Mouse (Mus musculus): ENCODE measurements around the gene Tfip11. TPM values are rescaled to one million over a fixed set of nuclear protein-coding genes. Genes with fewer than 3 reads are reported as not detected.

Tfip11 gene
- polyA plus RNA-seq, 1 experiment from 2014 or later = 37.2 TPM

DNA sequence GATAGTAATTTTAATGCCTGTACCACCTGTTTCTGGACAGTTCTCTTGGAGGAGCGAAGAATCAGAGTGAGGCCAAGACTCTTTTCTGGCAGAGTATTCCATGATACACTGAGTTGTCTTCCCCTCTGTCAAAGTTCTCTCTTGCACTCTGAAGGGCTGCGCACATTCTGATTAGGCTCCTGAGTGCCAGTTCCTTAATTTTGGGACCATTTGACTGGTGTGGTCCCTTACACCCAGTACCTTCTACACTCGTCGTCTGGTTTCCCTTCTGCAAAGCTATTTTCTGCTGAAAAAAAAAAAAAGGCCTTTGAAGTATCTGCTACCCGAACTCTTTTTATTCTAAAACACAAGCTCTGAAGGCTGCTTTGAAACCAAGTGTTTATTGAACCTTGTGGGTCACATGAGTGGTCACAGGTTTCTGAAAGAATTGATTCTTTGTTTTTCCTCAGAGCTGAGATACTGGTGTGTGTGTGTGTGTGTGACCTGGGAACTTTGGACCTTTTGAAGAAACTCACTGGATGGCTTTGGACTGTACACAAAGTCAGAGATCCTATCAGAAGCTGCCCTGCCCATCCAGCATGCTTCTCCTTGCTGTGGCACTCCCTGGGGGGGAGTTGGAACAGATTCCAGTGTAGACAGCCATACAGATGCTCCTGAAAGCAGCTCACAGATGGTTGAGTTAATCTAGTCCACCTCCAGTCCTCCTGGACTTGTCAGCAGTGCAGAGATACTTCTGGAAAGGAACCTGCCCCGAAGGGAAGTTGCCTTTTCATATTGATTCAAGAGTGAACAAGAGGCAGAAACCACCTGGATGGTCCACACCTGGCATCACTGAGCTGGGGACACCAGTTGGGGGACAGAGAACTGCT lies 18.2 kb downstream of the Tfip11 start:
- H3K36me3 ChIP-seq (ENCODE audit: control insufficient read depth, insufficient read depth, low read length) = peaks cover 3% of the 10 kb centered on the region; the same call in 1 of the 2 replicates
- H3K4me1 ChIP-seq (ENCODE audit: control insufficient read depth, insufficient read depth, low read length) = peaks cover 38% of the 10 kb centered on the region
- no peak overlapping the region for H3K9ac ChIP-seq (ENCODE audit: low read depth, low read length)
- H3K4me2 ChIP-seq (ENCODE audit: low read length) = no peak overlapping the region; the same call in 1 of the 2 replicates
- 80% methylated on average over 6 of the region's 6 CpGs for WGBS
- H3K4me3 ChIP-seq (ENCODE audit: low read depth, low read length) = no peak overlapping the region
- no peaks in the 10 kb centered on the region for H3K27me3 ChIP-seq (ENCODE audit: control insufficient read depth, insufficient read depth, low read depth, low read length)
- H3K9me3 ChIP-seq (replicated peaks; ENCODE audit: control insufficient read depth, low read length, poor library complexity, severe bottlenecking) = no peaks in the 10 kb centered on the region
- no peak overlapping the region for H3K27ac ChIP-seq (ENCODE audit: low read length)
- no peak for ATAC-seq

DNA sequence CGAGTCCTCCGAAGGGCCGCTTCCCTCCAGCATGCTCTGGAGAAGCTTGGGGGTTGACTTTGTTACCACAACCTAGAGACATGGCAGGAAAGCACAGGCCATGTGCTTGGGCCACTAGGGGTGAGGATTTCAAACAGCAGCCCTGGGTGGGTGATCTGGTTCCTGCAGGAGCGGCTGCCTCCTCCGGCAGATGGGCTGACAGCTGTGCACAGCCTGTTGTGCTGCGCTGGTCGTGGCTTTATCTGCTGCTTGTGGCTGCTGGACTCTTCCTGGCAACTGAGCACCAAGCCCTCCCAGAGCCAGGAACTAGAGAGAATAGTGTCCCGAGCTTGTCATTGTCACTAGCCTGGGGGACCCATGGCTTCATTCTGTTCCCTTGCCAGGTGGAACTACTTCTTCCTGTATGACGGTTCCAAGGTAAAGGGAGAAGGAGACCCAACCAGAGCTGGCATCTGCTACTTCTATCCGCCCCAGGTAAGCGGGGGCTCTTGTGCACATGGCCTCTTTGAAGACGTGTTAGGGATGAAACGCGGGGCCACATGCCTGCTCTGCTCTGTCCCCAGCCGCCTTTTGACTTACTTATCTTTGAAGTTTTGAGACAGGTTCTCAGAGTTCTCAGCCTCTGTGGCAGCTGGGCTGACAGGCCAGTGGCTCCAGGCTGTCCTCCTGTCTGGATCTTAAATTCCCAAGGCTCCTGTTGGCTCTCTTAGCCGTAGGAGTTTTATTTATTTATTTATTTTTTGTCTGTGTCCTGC lies 20.2 kb downstream of the Tfip11 start:
- Histone ChIP-seq H3K36me3 (ENCODE audit: control insufficient read depth, insufficient read depth, low read length) (peaks cover 12% of the 10 kb centered on the region), H3K4me1 (ENCODE audit: control insufficient read depth, insufficient read depth, low read length) (peaks cover 38% of the 10 kb centered on the region), H3K4me3 (ENCODE audit: low read depth, low read length) (no peak overlapping the region), H3K27ac (ENCODE audit: low read length) (no peak overlapping the region), H3K9ac (ENCODE audit: low read depth, low read length) (peak overlapping the region; percentile 25; the same call in 1 of the 2 replicates), H3K27me3 (ENCODE audit: control insufficient read depth, insufficient read depth, low read depth, low read length) (no peaks in the 10 kb centered on the region), H3K4me2 (ENCODE audit: low read length) (peak overlapping the region; percentile 14; the same call in 1 of the 2 replicates), H3K9me3 (replicated peaks; ENCODE audit: control insufficient read depth, low read length, poor library complexity, severe bottlenecking) (no peaks in the 10 kb centered on the region)
- WGBS = 86% methylated on average over 16 of the region's 16 CpGs
- no peak for ATAC-seq

DNA sequence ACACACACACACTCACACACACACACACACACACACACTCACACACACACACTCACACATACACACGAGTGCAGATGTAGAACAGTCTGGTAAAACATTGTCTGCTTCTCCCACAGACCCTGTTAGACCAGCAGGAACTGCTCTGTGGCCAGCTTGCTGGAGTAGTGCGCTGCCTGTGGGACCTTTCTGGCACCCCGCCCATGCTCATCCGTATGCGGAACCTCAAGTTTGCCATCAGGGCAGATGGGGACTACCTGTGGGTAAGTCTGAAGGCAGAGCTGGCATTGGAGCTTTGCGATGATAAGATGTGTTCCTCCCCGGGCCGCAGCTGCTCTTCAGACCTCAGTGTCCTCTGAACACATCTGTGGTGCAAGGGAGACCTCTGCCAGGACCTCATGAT lies 23.0 kb downstream of the Tfip11 start:
- H3K4me2 ChIP-seq (ENCODE audit: low read length) = no peak overlapping the region
- H3K9ac ChIP-seq (ENCODE audit: low read depth, low read length) = no peak overlapping the region
- no peaks in the 10 kb centered on the region for H3K27me3 ChIP-seq (ENCODE audit: control insufficient read depth, insufficient read depth, low read depth, low read length)
- peaks cover 20% of the 10 kb centered on the region for H3K4me1 ChIP-seq (ENCODE audit: control insufficient read depth, insufficient read depth, low read length)
- H3K36me3 ChIP-seq (ENCODE audit: control insufficient read depth, insufficient read depth, low read length) = peaks cover 16% of the 10 kb centered on the region
- WGBS = 87% methylated on average over 8 of the region's 8 CpGs
- H3K4me3 ChIP-seq (ENCODE audit: low read depth, low read length) = no peak overlapping the region
- no peak overlapping the region for H3K27ac ChIP-seq (ENCODE audit: low read length)
- no peaks in the 10 kb centered on the region for H3K9me3 ChIP-seq (replicated peaks; ENCODE audit: control insufficient read depth, low read length, poor library complexity, severe bottlenecking)
- ATAC-seq = no peak

DNA sequence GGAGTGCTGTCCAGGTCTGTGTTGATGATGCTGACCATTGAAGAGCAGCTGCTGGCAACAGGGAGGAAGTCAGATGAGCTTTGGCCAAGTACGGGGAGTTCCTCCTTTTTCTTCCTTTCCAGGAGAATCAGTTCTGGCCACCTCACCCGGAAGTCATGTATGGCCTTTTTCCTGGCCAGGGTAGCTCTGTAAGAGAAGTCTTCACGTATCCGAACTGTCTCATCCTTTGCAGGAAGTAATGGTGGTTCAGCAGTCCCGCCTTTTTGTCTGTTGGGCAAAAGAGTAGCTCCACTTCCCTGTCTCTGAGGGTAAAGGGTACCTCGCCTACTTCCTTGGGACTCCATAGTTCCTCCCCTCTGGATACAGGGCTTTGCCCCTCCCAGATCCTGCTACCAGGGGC lies 29.3 kb downstream of the Tfip11 start:
- ATAC-seq = no peak
- Histone ChIP-seq H3K4me3 (ENCODE audit: low read depth, low read length) (no peak overlapping the region), H3K4me1 (ENCODE audit: control insufficient read depth, insufficient read depth, low read length) (no peaks in the 10 kb centered on the region), H3K9me3 (replicated peaks; ENCODE audit: control insufficient read depth, low read length, poor library complexity, severe bottlenecking) (no peaks in the 10 kb centered on the region), H3K9ac (ENCODE audit: low read depth, low read length) (no peak overlapping the region), H3K4me2 (ENCODE audit: low read length) (no peak overlapping the region), H3K36me3 (ENCODE audit: control insufficient read depth, insufficient read depth, low read length) (peaks cover 20% of the 10 kb centered on the region), H3K27ac (ENCODE audit: low read length) (no peak overlapping the region), H3K27me3 (ENCODE audit: control insufficient read depth, insufficient read depth, low read depth, low read length) (no peaks in the 10 kb centered on the region)
- 93% methylated on average over 6 of the region's 6 CpGs for WGBS

DNA sequence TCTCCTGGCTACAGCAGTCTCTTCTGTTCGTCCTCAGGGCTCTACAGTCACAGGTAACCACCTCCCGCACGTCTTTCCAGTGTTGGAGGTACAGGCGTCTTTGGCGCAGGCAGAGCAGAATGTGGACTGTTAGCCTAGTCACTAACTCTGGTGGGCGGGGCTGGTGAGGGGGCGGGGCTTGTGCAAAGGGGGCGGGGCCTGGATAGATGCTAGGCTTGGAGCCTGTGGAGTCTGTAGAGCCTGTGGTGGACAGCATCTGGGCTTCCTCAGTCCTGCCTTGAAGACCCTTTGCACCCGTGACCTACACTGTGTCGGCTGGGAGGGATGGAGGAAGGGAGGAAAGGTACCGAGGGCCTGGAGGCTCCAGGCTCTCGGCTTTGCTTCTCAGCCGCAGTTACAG lies 29.8 kb downstream of the Tfip11 start, which contains the start of gene Gm6583:
Gene Gm6583 (minus strand): TSS at position 124 of the 400 bp plus-strand sequence.
- H3K4me3 ChIP-seq (ENCODE audit: low read depth, low read length) = no peak within 1 kb of the TSS
- no peak within 1 kb of the TSS for H3K9ac ChIP-seq (ENCODE audit: low read depth, low read length)
- no peak for ATAC-seq
- no peaks in the 10 kb centered on the region for H3K9me3 ChIP-seq (replicated peaks; ENCODE audit: control insufficient read depth, low read length, poor library complexity, severe bottlenecking)
- no peaks in the 10 kb centered on the region for H3K27me3 ChIP-seq (ENCODE audit: control insufficient read depth, insufficient read depth, low read depth, low read length)
- H3K4me2 ChIP-seq (ENCODE audit: low read length) = no peak within 1 kb of the TSS
- no peak within 1 kb of the TSS for H3K27ac ChIP-seq (ENCODE audit: low read length)
- H3K36me3 ChIP-seq (ENCODE audit: control insufficient read depth, insufficient read depth, low read length) = peaks cover 20% of the 10 kb centered on the region
- whole genome bisulfite sequencing = 68% methylated on average over 13 of the region's 13 CpGs
- no peaks in the 10 kb centered on the region for H3K4me1 ChIP-seq (ENCODE audit: control insufficient read depth, insufficient read depth, low read length)

DNA sequence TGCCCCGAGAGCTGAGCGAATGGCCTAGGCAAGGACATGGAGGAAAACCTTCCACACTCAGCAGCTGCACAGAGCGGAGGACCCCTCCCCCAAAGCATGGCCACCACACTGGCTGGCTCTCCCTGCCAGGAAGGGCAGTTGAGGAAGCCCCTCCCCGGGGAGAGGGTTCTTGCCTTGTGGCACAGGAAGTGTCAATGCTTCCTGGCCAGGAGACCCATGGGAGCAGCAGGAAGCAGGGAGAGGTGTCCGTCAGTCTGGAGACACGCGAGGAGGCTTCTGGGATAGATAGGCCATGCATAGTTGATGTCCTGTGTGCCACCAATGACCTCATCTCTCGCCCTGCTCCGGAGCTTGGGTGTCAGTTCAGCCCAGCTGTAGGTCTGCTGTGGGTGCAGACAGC lies 30.2 kb downstream of the Tfip11 start:
- Histone ChIP-seq H3K9ac (ENCODE audit: low read depth, low read length) (no peak overlapping the region), H3K4me1 (ENCODE audit: control insufficient read depth, insufficient read depth, low read length) (no peaks in the 10 kb centered on the region), H3K4me2 (ENCODE audit: low read length) (no peak overlapping the region), H3K36me3 (ENCODE audit: control insufficient read depth, insufficient read depth, low read length) (peaks cover 20% of the 10 kb centered on the region), H3K4me3 (ENCODE audit: low read depth, low read length) (no peak overlapping the region), H3K27me3 (ENCODE audit: control insufficient read depth, insufficient read depth, low read depth, low read length) (no peaks in the 10 kb centered on the region), H3K9me3 (replicated peaks; ENCODE audit: control insufficient read depth, low read length, poor library complexity, severe bottlenecking) (no peaks in the 10 kb centered on the region), H3K27ac (ENCODE audit: low read length) (no peak overlapping the region)
- no peak for ATAC-seq
- 92% methylated on average over 9 of the region's 9 CpGs for WGBS

DNA sequence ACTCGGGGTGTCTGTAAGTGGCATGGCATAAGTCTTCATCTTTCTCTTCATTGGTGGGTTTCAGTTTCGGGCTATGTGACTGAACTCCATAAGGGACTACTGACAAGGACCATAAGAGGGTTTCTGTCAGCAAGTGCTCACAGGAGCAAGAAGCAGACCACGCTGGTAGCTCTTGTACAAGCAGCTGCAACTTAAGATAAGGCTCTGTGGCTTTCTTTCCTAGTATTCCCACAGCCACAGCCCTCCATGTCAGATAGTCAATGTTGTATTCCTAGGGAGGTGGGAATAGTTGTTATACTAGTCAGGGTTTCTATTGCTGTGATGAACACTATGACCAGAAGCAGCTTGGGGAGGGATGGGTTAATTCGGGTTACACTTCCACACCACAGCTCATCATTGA lies 33.4 kb downstream of the Tfip11 start:
- no peak overlapping the region for H3K4me2 ChIP-seq (ENCODE audit: low read length)
- no peak overlapping the region for H3K4me3 ChIP-seq (ENCODE audit: low read depth, low read length)
- H3K36me3 ChIP-seq (ENCODE audit: control insufficient read depth, insufficient read depth, low read length) = peaks cover 17% of the 10 kb centered on the region; the same call in 1 of the 2 replicates
- no peaks in the 10 kb centered on the region for H3K27me3 ChIP-seq (ENCODE audit: control insufficient read depth, insufficient read depth, low read depth, low read length)
- H3K27ac ChIP-seq (ENCODE audit: low read length) = no peak overlapping the region
- H3K4me1 ChIP-seq (ENCODE audit: control insufficient read depth, insufficient read depth, low read length) = no peaks in the 10 kb centered on the region
- 91% methylated on average over 4 of the region's 4 CpGs for WGBS
- no peaks in the 10 kb centered on the region for H3K9me3 ChIP-seq (replicated peaks; ENCODE audit: control insufficient read depth, low read length, poor library complexity, severe bottlenecking)
- no peak for ATAC-seq
- no peak overlapping the region for H3K9ac ChIP-seq (ENCODE audit: low read depth, low read length)

DNA sequence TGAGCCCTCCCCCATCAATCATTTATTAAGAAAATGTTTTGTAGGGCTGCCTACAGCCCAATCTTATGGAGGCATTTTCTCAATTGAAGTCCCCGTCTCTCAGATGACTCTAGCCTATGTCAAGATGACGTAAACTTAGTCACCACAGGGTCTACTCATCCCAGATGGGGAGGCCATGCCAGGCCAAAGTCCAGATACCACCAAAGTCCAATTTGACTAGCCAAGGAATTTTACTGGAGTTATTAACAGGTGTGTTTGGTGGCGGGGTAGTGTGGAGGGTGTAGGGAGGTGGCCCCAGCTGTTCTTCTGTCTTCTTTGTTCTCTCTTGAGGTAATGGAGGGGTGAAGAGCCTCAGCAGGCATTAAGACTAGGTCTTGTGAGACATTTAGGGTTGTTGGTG lies 33.9 kb downstream of the Tfip11 start:
- ATAC-seq = no peak
- Histone ChIP-seq H3K27me3 (ENCODE audit: control insufficient read depth, insufficient read depth, low read depth, low read length) (no peaks in the 10 kb centered on the region), H3K9ac (ENCODE audit: low read depth, low read length) (no peak overlapping the region), H3K4me2 (ENCODE audit: low read length) (no peak overlapping the region), H3K27ac (ENCODE audit: low read length) (no peak overlapping the region), H3K36me3 (ENCODE audit: control insufficient read depth, insufficient read depth, low read length) (peaks cover 17% of the 10 kb centered on the region), H3K9me3 (replicated peaks; ENCODE audit: control insufficient read depth, low read length, poor library complexity, severe bottlenecking) (no peaks in the 10 kb centered on the region), H3K4me1 (ENCODE audit: control insufficient read depth, insufficient read depth, low read length) (no peaks in the 10 kb centered on the region), H3K4me3 (ENCODE audit: low read depth, low read length) (no peak overlapping the region)
- WGBS = 99% methylated on average over 3 of the region's 3 CpGs

All from midbrain, embryonic 16.5 days (tissue).